ENCODE assay signal across 16 mouse cellular contexts in the genomic region with DNA sequence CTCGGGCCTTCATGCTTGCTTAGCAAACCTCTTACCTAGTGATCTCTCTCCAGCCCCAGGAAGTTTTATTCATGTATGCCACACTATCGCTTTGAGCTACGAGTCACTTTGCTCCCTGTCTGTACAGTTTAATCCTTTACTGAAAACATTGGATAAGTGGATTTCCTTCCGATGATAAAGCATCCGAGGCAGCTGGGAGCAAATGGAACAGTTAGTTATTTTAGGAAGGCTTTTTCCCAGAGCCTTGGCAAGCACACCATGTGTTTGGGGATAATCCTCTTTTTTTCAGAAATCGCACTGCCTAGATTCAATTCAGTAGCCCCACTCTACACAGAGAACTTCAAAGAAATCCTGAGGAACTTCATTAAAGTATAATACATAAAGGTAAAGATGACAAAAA.
DNase-seq lines count a peak whose midpoint lies in the region; ATAC-seq and TF ChIP-seq lines count a peak whose summit lies in the region.
"Had no signal": no experiment of that assay in that cellular context is flagged by ENCODE, and none has a peak within 500 bp of the region (broad histone marks: within the 10 kb centered on the region; RNA-seq: fewer than 3 reads in every experiment).

No protein-coding gene starts in this region.

- no peak for TF ChIP-seq CTCF in midbrain, postnatal 0 days (IDR thresholded peaks at IDR 0.05)

- no peaks in the 10 kb centered on the region for H3K27me3 ChIP-seq in embryonic facial prominence, embryonic 14.5 days (replicated peaks; ENCODE audit: control insufficient read depth, insufficient read depth, low read length)
- no peaks in the 10 kb centered on the region for H3K27me3 ChIP-seq in embryonic facial prominence, embryonic 10.5 days (replicated peaks; ENCODE audit: low read depth, poor library complexity, severe bottlenecking)
- H3K27me3 ChIP-seq in midbrain, embryonic 16.5 days (ENCODE audit: control insufficient read depth, insufficient read depth, low read depth, low read length): no peaks in the 10 kb centered on the region
- H3K27me3 ChIP-seq in midbrain, postnatal 0 days (ENCODE audit: insufficient read depth, low read length): no peaks in the 10 kb centered on the region
- H3K27me3 ChIP-seq: heart, embryonic 15.5 days; limb, embryonic 15.5 days; megakaryocyte, embryonic 14.5 days; neural tube, embryonic 12.5 days had no signal

- no peaks in the 10 kb centered on the region for H3K4me1 ChIP-seq in embryonic facial prominence, embryonic 14.5 days (ENCODE audit: control insufficient read depth, insufficient read depth, low read length)
- no peaks in the 10 kb centered on the region for H3K4me1 ChIP-seq in embryonic facial prominence, embryonic 10.5 days
- no peaks in the 10 kb centered on the region for H3K4me1 ChIP-seq in midbrain, embryonic 16.5 days (ENCODE audit: control insufficient read depth, insufficient read depth, low read length)
- no peaks in the 10 kb centered on the region for H3K4me1 ChIP-seq in midbrain, postnatal 0 days (ENCODE audit: insufficient read depth, low read length)
- H3K4me1 ChIP-seq: limb, embryonic 15.5 days; megakaryocyte, embryonic 14.5 days; neural tube, embryonic 12.5 days had no signal

- ATAC-seq in embryonic facial prominence, embryonic 14.5 days (ENCODE audit: low read depth): no peak
- 0 out of 2 replicates have a peak, but pooled peaks have one; percentile 42 for ATAC-seq in midbrain, embryonic 16.5 days
- ATAC-seq in midbrain, postnatal 0 days (ENCODE audit: low FRiP score): no peak
- ATAC-seq: hindbrain, embryonic 16.5 days had no signal

- no peak overlapping the region for H3K4me3 ChIP-seq in embryonic facial prominence, embryonic 14.5 days (ENCODE audit: low read depth, low read length)
- no peak overlapping the region for H3K4me3 ChIP-seq in embryonic facial prominence, embryonic 10.5 days
- no peak overlapping the region for H3K4me3 ChIP-seq in midbrain, embryonic 16.5 days (ENCODE audit: low read depth, low read length)
- no peak overlapping the region for H3K4me3 ChIP-seq in midbrain, postnatal 0 days (ENCODE audit: low read depth, low read length)
- H3K4me3 ChIP-seq: heart, embryonic 15.5 days; limb, embryonic 15.5 days; megakaryocyte, embryonic 14.5 days; neural tube, embryonic 12.5 days had no signal

- DNase-seq in embryonic facial prominence, embryonic 14.5 days (ENCODE audit: low spot score): peak; percentile 65
- DNase-seq in embryonic facial prominence, embryonic 10.5 days (ENCODE audit: low spot score): no peak
- peak; percentile 11 for DNase-seq in layer of hippocampus, adult 11-12 months (ENCODE audit: low spot score)
- no peak for DNase-seq in layer of hippocampus, postnatal 25 days (ENCODE audit: extremely low spot score in 1 of 2, low spot score in 1 of 2)
- no peak for DNase-seq in midbrain, postnatal 0 days (ENCODE audit: low spot score)
- DNase-seq in layer of hippocampus, adult 9-11 months: peak; percentile 16
- DNase-seq in cerebellum, adult 9-10 months: no peak
- DNase-seq: gastrocnemius, postnatal 10 days; kidney, adult 2 months; thymus, adult 18-20 months had no signal

- no peak overlapping the region for H3K4me2 ChIP-seq in embryonic facial prominence, embryonic 14.5 days (ENCODE audit: low read depth, low read length)
- H3K4me2 ChIP-seq in midbrain, embryonic 16.5 days (ENCODE audit: low read length): no peak overlapping the region
- H3K4me2 ChIP-seq in midbrain, postnatal 0 days (ENCODE audit: low read depth, low read length, poor library complexity, severe bottlenecking): no peak overlapping the region
- H3K4me2 ChIP-seq: heart, embryonic 15.5 days; limb, embryonic 15.5 days; neural tube, embryonic 12.5 days had no signal

- H3K36me3 ChIP-seq in embryonic facial prominence, embryonic 14.5 days (ENCODE audit: control insufficient read depth, insufficient read depth, low read length): no peaks in the 10 kb centered on the region
- H3K36me3 ChIP-seq in embryonic facial prominence, embryonic 10.5 days (replicated peaks): no peaks in the 10 kb centered on the region
- no peaks in the 10 kb centered on the region for H3K36me3 ChIP-seq in midbrain, embryonic 16.5 days (ENCODE audit: control insufficient read depth, insufficient read depth, low read length)
- no peaks in the 10 kb centered on the region for H3K36me3 ChIP-seq in midbrain, postnatal 0 days (ENCODE audit: insufficient read depth, low read length)
- H3K36me3 ChIP-seq: heart, embryonic 15.5 days; limb, embryonic 15.5 days; neural tube, embryonic 12.5 days had no signal

- no peaks in the 10 kb centered on the region for H3K9me3 ChIP-seq in embryonic facial prominence, embryonic 14.5 days (ENCODE audit: control insufficient read depth, low read length)
- H3K9me3 ChIP-seq in embryonic facial prominence, embryonic 10.5 days: no peaks in the 10 kb centered on the region
- no peaks in the 10 kb centered on the region for H3K9me3 ChIP-seq in midbrain, embryonic 16.5 days (replicated peaks; ENCODE audit: control insufficient read depth, low read length, poor library complexity, severe bottlenecking)
- no peaks in the 10 kb centered on the region for H3K9me3 ChIP-seq in midbrain, postnatal 0 days (ENCODE audit: low read length)
- H3K9me3 ChIP-seq: heart, embryonic 15.5 days; limb, embryonic 15.5 days; megakaryocyte, embryonic 14.5 days; neural tube, embryonic 12.5 days had no signal

- H3K9ac ChIP-seq in embryonic facial prominence, embryonic 14.5 days (ENCODE audit: low read depth, low read length): no peak overlapping the region
- H3K9ac ChIP-seq in midbrain, embryonic 16.5 days (ENCODE audit: low read depth, low read length): no peak overlapping the region
- no peak overlapping the region for H3K9ac ChIP-seq in midbrain, postnatal 0 days (replicated peaks; ENCODE audit: low read length, poor library complexity, severe bottlenecking)
- H3K9ac ChIP-seq: heart, embryonic 15.5 days; limb, embryonic 15.5 days; neural tube, embryonic 12.5 days had no signal

- WGBS in embryonic facial prominence, embryonic 14.5 days: 63% methylated on average over 6 of the region's 6 CpGs
- WGBS in embryonic facial prominence, embryonic 10.5 days: 75% methylated on average over 6 of the region's 6 CpGs
- WGBS in midbrain, embryonic 16.5 days: 32% methylated on average over 6 of the region's 6 CpGs
- WGBS in midbrain, postnatal 0 days: 18% methylated on average over 6 of the region's 6 CpGs

- no peak overlapping the region for H3K27ac ChIP-seq in embryonic facial prominence, embryonic 14.5 days (replicated peaks; ENCODE audit: low read depth, low read length)
- H3K27ac ChIP-seq in embryonic facial prominence, embryonic 10.5 days (replicated peaks): no peak overlapping the region
- no peak overlapping the region for H3K27ac ChIP-seq in midbrain, embryonic 16.5 days (ENCODE audit: low read length)
- no peak overlapping the region for H3K27ac ChIP-seq in midbrain, postnatal 0 days (ENCODE audit: low read depth, low read length)
- H3K27ac ChIP-seq: heart, embryonic 15.5 days; limb, embryonic 15.5 days; neural tube, embryonic 12.5 days had no signal

Comparison
In these comparisons a context has a peak if more than half of its experiments do, and no peak if none do; other contexts are left out.
1. DNase-seq: peak in embryonic facial prominence, embryonic 14.5 days (single experiment), layer of hippocampus, adult 11-12 months (single experiment) and layer of hippocampus, adult 9-11 months (single experiment); none in embryonic facial prominence, embryonic 10.5 days (single experiment), layer of hippocampus, postnatal 25 days (0 of 2), midbrain, postnatal 0 days (single experiment) and cerebellum, adult 9-10 months (single experiment).